Mouse (Mus musculus) lung, embryonic 15.5 days (tissue): ENCODE measurements around the gene Pxn. TPM values are rescaled to one million over a fixed set of nuclear protein-coding genes. Genes with fewer than 3 reads are reported as not detected.
"Not testable (repeated sequence)": the region's sequence is repeated elsewhere in the genome, so short reads cannot be mapped to it uniquely, and the experiment has no call there.

Experiments used
- ATAC-seq: fragments of 200-750 bp; cut with Nextera tagmentation; 2 replicates; pipeline ENCODE4 v1.8.0; 2017; ENCODE audit warnings: moderate number of reproducible peaks, borderline replicate concordance; ENCODE audit not compliant: low FRiP score, low TSS enrichment; ENCODE audit errors: extremely low read depth
- H3K27ac ChIP-seq: fragments of 300-500 bp; sonication (generic); 2 replicates; pipeline ENCODE4 v1.5.1; 2015; ENCODE audit warnings: moderate library complexity, mild to moderate bottlenecking, inconsistent platforms
- H3K27me3 ChIP-seq: fragments of 300-500 bp; sonication (generic); 2 replicates; pipeline ENCODE4 v1.6.1; 2015; ENCODE audit warnings: inconsistent platforms
- H3K36me3 ChIP-seq: fragments of 300-500 bp; sonication (generic); 2 replicates; pipeline ENCODE4 v1.6.1; 2015; ENCODE audit warnings: inconsistent platforms
- H3K4me1 ChIP-seq: fragments of 300-500 bp; sonication (generic); 2 replicates; pipeline ENCODE4 v1.6.1; 2015; ENCODE audit warnings: inconsistent platforms
- H3K4me2 ChIP-seq: fragments of 300-500 bp; sonication (generic); 2 replicates; pipeline ENCODE4 v1.6.1; 2015; ENCODE audit warnings: inconsistent platforms, mild to moderate bottlenecking, moderate library complexity
- H3K4me3 ChIP-seq: fragments of 300-500 bp; sonication (generic); 2 replicates; pipeline ENCODE4 v1.5.1; 2015; ENCODE audit warnings: mild to moderate bottlenecking, inconsistent platforms
- H3K9ac ChIP-seq: fragments of 300-500 bp; sonication (generic); 2 replicates; pipeline ENCODE4 v1.6.1; 2015; ENCODE audit warnings: inconsistent platforms
- H3K9me3 ChIP-seq: fragments of 300-500 bp; sonication (generic); 2 replicates; pipeline ENCODE4 v1.6.1; 2016; ENCODE audit warnings: inconsistent platforms
- WGBS: fragments of 180-500 bp; shearing (Covaris S2); methylation state at CpG from one replicate; pipeline ENCODE4 v1.1.7; 2015; 5-methylcytosine and 5-hydroxymethylcytosine counted together
- polyA plus RNA-seq: library from polyadenylated mRNA; unstranded; fragments of >200 nt; fragmentation: Nextera tagmentation; extraction: Ambion mirVana; gene quantifications from 2 replicates; pipeline ENCODE4 v1.2.1, GENCODE M21; 2015

Pxn gene
- polyA plus RNA-seq, 1 experiment from 2014 or later: 58.6 TPM

DNA sequence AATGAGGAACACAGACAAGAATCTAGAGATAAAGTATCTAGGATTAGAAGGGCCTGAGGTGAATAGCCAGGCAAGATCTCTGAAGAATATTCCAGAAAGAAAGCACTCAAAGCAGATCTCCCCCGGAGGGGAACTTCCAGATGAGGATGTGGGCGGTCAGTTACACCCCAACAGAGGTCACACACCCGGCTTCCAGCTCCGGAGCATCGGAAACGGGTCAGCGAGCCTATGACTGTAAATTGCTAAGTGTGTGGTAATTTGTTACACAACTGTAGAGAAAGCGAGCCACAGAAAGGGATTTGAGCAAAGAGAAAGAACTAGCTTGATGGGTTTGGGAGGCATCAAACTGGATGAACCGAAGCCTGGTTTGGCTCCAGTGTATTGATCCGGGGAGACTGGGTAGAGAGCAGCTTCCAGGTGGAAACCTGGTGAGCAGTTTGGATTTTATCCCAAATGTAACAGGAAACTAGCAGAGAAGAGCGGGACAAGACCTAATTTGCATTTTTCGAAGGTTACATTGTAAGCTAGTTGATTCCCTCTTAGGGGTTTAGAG, 6.0 kb upstream of the Pxn start:
- no peak for ATAC-seq
- Histone ChIP-seq H3K4me2 (no peak overlapping the region), H3K4me3 (no peak overlapping the region), H3K9me3 (no peaks in the 10 kb centered on the region), H3K27me3 (no peaks in the 10 kb centered on the region), H3K27ac (no peak overlapping the region), H3K4me1 (no peaks in the 10 kb centered on the region), H3K9ac (no peak overlapping the region), H3K36me3 (no peaks in the 10 kb centered on the region)
- 72% methylated on average over 12 of the region's 12 CpGs for WGBS

DNA sequence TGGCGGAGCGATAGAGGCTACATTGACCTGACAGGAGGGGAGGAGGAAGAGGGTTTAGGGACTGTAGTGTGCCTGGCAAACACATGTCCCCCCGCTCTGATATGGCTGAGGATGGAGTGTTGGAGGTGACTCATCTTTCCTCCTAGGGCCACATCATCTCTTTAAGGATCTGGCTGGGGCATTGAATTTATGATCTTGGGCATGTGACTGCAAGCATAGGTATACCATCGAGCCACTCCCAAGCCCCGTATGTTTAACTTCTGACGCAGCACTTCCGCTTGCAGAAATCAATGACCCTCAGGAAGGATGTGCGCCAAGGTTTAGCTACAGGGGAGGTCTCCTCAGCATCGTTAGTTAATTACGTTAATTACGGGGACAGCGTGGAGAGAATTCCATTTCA, 3.4 kb upstream of the Pxn start:
- Histone ChIP-seq H3K4me2 (no peak overlapping the region), H3K27me3 (no peaks in the 10 kb centered on the region), H3K9me3 (no peaks in the 10 kb centered on the region), H3K4me3 (no peak overlapping the region), H3K36me3 (no peaks in the 10 kb centered on the region), H3K4me1 (peaks cover 9% of the 10 kb centered on the region), H3K9ac (no peak overlapping the region), H3K27ac (no peak overlapping the region)
- WGBS: 53% methylated on average over 12 of the region's 12 CpGs
- no peak for ATAC-seq

GRCm38 (mm10) chr5:115505617-115506016, 859 bp upstream of the Pxn start:
- not testable (repeated sequence) for H3K9ac ChIP-seq, ATAC-seq, H3K9me3 ChIP-seq, H3K36me3 ChIP-seq, H3K4me2 ChIP-seq, H3K27me3 ChIP-seq, H3K27ac ChIP-seq, H3K4me3 ChIP-seq
- peaks cover 34% of the 10 kb centered on the region for H3K4me1 ChIP-seq
- 60% methylated on average over 4 of the region's 4 CpGs for WGBS

GRCm38 (mm10) chr5:115507267-115507980, 948 bp downstream of the Pxn start:
- Histone ChIP-seq H3K4me1 (peaks cover 34% of the 10 kb centered on the region), H3K27me3 (no peaks in the 10 kb centered on the region), H3K36me3 (no peaks in the 10 kb centered on the region), H3K27ac (peak overlapping the region; percentile 81), H3K4me2 (peak overlapping the region; percentile 70), H3K9ac (peak overlapping the region; percentile 94), H3K9me3 (no peaks in the 10 kb centered on the region), H3K4me3 (peak overlapping the region; percentile 91)
- 0 out of 2 replicates have a peak, but pooled peaks have one; percentile 6 for ATAC-seq
- WGBS: 7% methylated on average over 12 of the region's 12 CpGs

- peaks cover 34% of the 10 kb centered on the region for H3K4me1 ChIP-seq
- peak overlapping the region; percentile 91 for H3K4me3 ChIP-seq
- no peak for ATAC-seq
- no peaks in the 10 kb centered on the region for H3K27me3 ChIP-seq
- peak overlapping the region; percentile 81 for H3K27ac ChIP-seq
- H3K9me3 ChIP-seq: no peaks in the 10 kb centered on the region
- WGBS: 24% methylated on average over 18 of the region's 18 CpGs
- H3K4me2 ChIP-seq: peak overlapping the region; percentile 70
- no peaks in the 10 kb centered on the region for H3K36me3 ChIP-seq
- H3K9ac ChIP-seq: peak overlapping the region; percentile 94
These were observed 1.7 kb downstream of the Pxn start for GRCm38 (mm10) chr5:115507981-115508858.

DNA sequence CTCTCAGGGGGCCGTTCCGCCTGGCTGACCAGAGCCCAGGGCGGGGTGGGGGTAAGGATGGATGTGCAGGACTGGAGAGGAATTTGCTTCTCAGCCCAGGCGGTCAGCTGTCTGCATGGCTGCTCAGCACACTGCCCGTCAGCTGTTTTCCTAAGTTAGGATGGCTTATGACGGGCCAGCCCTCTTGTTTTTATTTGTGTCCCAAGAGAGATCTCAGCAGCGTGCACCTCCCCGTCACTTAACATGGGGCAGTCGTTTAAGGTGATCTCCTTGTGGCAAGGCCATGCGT, 2.3 kb downstream of the Pxn start:
- peak overlapping the region; percentile 94 for H3K9ac ChIP-seq
- peaks cover 39% of the 10 kb centered on the region for H3K4me1 ChIP-seq
- ATAC-seq: no peak
- 38% methylated on average over 10 of the region's 10 CpGs for WGBS
- H3K9me3 ChIP-seq: no peaks in the 10 kb centered on the region
- no peaks in the 10 kb centered on the region for H3K36me3 ChIP-seq
- H3K27me3 ChIP-seq: no peaks in the 10 kb centered on the region
- H3K4me3 ChIP-seq: peak overlapping the region; percentile 91
- peak overlapping the region; percentile 70 for H3K4me2 ChIP-seq
- peak overlapping the region; percentile 81 for H3K27ac ChIP-seq

GRCm38 (mm10) chr5:115509321-115509761, 2.9 kb downstream of the Pxn start:
- Histone ChIP-seq H3K36me3 (no peaks in the 10 kb centered on the region), H3K27ac (peak overlapping the region; percentile 81), H3K9me3 (no peaks in the 10 kb centered on the region), H3K27me3 (no peaks in the 10 kb centered on the region), H3K4me1 (peaks cover 44% of the 10 kb centered on the region), H3K9ac (peak overlapping the region; percentile 29; the same call in 1 of the 2 replicates), H3K4me2 (peak overlapping the region; percentile 70), H3K4me3 (peak overlapping the region; percentile 91)
- peak; percentile 19; the same call in 1 of the 2 replicates for ATAC-seq
- 23% methylated on average over 15 of the region's 15 CpGs for WGBS

- H3K4me2 ChIP-seq: peak overlapping the region; percentile 70
- H3K4me1 ChIP-seq: peaks cover 51% of the 10 kb centered on the region
- ATAC-seq: no peak
These were observed 3.6 kb downstream of the Pxn start for GRCm38 (mm10) chr5:115509790-115510689.

GRCm38 (mm10) chr5:115512375-115512774, 5.9 kb downstream of the Pxn start:
- H3K4me2 ChIP-seq: no peak overlapping the region
- H3K4me1 ChIP-seq: peaks cover 56% of the 10 kb centered on the region
- no peak overlapping the region for H3K27ac ChIP-seq
- no peaks in the 10 kb centered on the region for H3K9me3 ChIP-seq
- no peak overlapping the region for H3K9ac ChIP-seq
- no peak for ATAC-seq
- 90% methylated on average over 7 of the region's 7 CpGs for WGBS
- H3K4me3 ChIP-seq: no peak overlapping the region
- H3K27me3 ChIP-seq: no peaks in the 10 kb centered on the region
- H3K36me3 ChIP-seq: no peaks in the 10 kb centered on the region

More at GRCm38 (mm10) chr5:115509790-115510689, 3.6 kb downstream of the Pxn start:
- WGBS: 69% methylated on average over 15 of the region's 15 CpGs
- Histone ChIP-seq H3K27me3 (no peaks in the 10 kb centered on the region), H3K4me3 (peak overlapping the region; percentile 91), H3K27ac (peak overlapping the region; percentile 81), H3K9ac (peak overlapping the region; percentile 29; the same call in 1 of the 2 replicates), H3K9me3 (no peaks in the 10 kb centered on the region), H3K36me3 (no peaks in the 10 kb centered on the region)

GRCm38 (mm10) chr5:115513246-115513645, 6.8 kb downstream of the Pxn start:
- peaks cover 47% of the 10 kb centered on the region for H3K4me1 ChIP-seq
- no peak overlapping the region for H3K9ac ChIP-seq
- H3K4me3 ChIP-seq: no peak overlapping the region
- H3K9me3 ChIP-seq: no peaks in the 10 kb centered on the region
- H3K27ac ChIP-seq: 0 out of 2 replicates have a peak overlapping the region, but pooled peaks have one; percentile 96
- H3K27me3 ChIP-seq: no peaks in the 10 kb centered on the region
- ATAC-seq: no peak
- WGBS: 92% methylated on average over 14 of the region's 14 CpGs
- no peak overlapping the region for H3K4me2 ChIP-seq
- no peaks in the 10 kb centered on the region for H3K36me3 ChIP-seq

- Histone ChIP-seq H3K27ac (peak overlapping the region; percentile 96), H3K27me3 (no peaks in the 10 kb centered on the region), H3K4me2 (no peak overlapping the region), H3K9me3 (no peaks in the 10 kb centered on the region), H3K4me1 (peaks cover 42% of the 10 kb centered on the region), H3K4me3 (no peak overlapping the region), H3K36me3 (no peaks in the 10 kb centered on the region), H3K9ac (no peak overlapping the region)
- WGBS: 92% methylated on average over 16 of the region's 16 CpGs
- ATAC-seq: no peak
These were observed 7.2 kb downstream of the Pxn start for GRCm38 (mm10) chr5:115513721-115514120.
